Mouse (Mus musculus) MEL (cell line): Measurements from ENCODE around the gene Pak2.
A peak's percentile ranks its signal among the peaks of the same experiment; 100 is the strongest.

Source experiments
- BHLHE40 ChIP-seq: IDR thresholded peaks from 2 replicates; pipeline ENCODE4 v1.6.1; 2012; ENCODE audit warnings: low read depth, mild to moderate bottlenecking, inconsistent platforms, low read length, improper control_type of control experiment, borderline replicate concordance
- CHD2 ChIP-seq: IDR thresholded peaks from 2 replicates; pipeline ENCODE4 v1.6.1; 2011; ENCODE audit warnings: low read length, improper control_type of control experiment
- CTCF ChIP-seq, 3 experiments: IDR thresholded peaks in 2 of 3; conservative IDR thresholded peaks in 1 of 3; 2 replicates each; pipeline ENCODE4 v1.5.1; 2011 to 2012; ENCODE audit warnings: low read length in 3 of 3, low read depth in 2 of 3, mild to moderate bottlenecking in 2 of 3, improper control_type of control experiment in 1 of 3, inconsistent platforms in 1 of 3, mixed read lengths in 1 of 3, moderate library complexity in 1 of 3; ENCODE audit not compliant: control insufficient read depth in 1 of 3, insufficient read depth in 1 of 3, poor library complexity in 1 of 3, severe bottlenecking in 1 of 3
- ETS1 ChIP-seq: IDR thresholded peaks from 2 replicates; pipeline ENCODE4 v1.6.1; 2012; ENCODE audit warnings: low read depth, mild to moderate bottlenecking, inconsistent platforms, low read length, improper control_type of control experiment, moderate library complexity
- JUND ChIP-seq: IDR thresholded peaks from 2 replicates; pipeline ENCODE4 v1.6.1; 2011; ENCODE audit warnings: low read depth, mild to moderate bottlenecking, improper control_type of control experiment, low read length
- MAFK ChIP-seq: IDR thresholded peaks from 2 replicates; pipeline ENCODE4 v1.6.1; 2011; ENCODE audit warnings: low read depth, mild to moderate bottlenecking, low read length, improper control_type of control experiment, borderline replicate concordance
- MAZ ChIP-seq: IDR thresholded peaks from 2 replicates; pipeline ENCODE4 v1.6.1; 2012; ENCODE audit warnings: low read depth, mild to moderate bottlenecking, inconsistent platforms, low read length, improper control_type of control experiment
- MXI1 ChIP-seq: IDR thresholded peaks from 2 replicates; pipeline ENCODE4 v1.6.1; 2011; ENCODE audit warnings: mild to moderate bottlenecking, low read depth, low read length, improper control_type of control experiment
- POLR2AphosphoS2 ChIP-seq: IDR thresholded peaks from 2 replicates; pipeline ENCODE4 v1.6.1; 2011; ENCODE audit warnings: low read length, improper control_type of control experiment
- RCOR1 ChIP-seq: IDR thresholded peaks from 2 replicates; pipeline ENCODE4 v1.6.1; 2012; ENCODE audit warnings: low read depth, mild to moderate bottlenecking, inconsistent platforms, low read length, improper control_type of control experiment
- TAL1 ChIP-seq: IDR thresholded peaks from 2 replicates; pipeline ENCODE4 v1.6.1; 2012; ENCODE audit warnings: mild to moderate bottlenecking, inconsistent platforms, low read length, moderate library complexity, mixed read lengths
- USF1 ChIP-seq: IDR thresholded peaks from 2 replicates; pipeline ENCODE4 v1.6.1; 2014; ENCODE audit warnings: low read depth, mild to moderate bottlenecking, inconsistent platforms, low read length, improper control_type of control experiment, moderate library complexity
- USF2 ChIP-seq, 2 experiments: IDR thresholded peaks; 2 replicates each; pipeline ENCODE4 v1.6.1; 2011 to 2012; ENCODE audit warnings: improper control_type of control experiment in 2 of 2, low read length in 2 of 2, borderline replicate concordance in 1 of 2, inconsistent platforms in 1 of 2, low read depth in 1 of 2, mild to moderate bottlenecking in 1 of 2; ENCODE audit not compliant: insufficient read depth in 1 of 2
- ZC3H11A ChIP-seq: IDR thresholded peaks from 2 replicates; pipeline ENCODE4 v1.6.1; 2012; ENCODE audit warnings: low read depth, mild to moderate bottlenecking, inconsistent platforms, low read length, improper control_type of control experiment

GRCm38 (mm10) chr16:32059840-32060523, 19.2 kb downstream of the Pak2 start:
- TF ChIP-seq MAZ = no peak
- no peak for TF ChIP-seq MAFK
- TF ChIP-seq ZC3H11A = no peak
- no peak for TF ChIP-seq CTCF (IDR thresholded peaks at IDR 0.05 in 2 of 3, conservative IDR thresholded peaks at IDR 0.05 in 1 of 3; ENCODE audit: control insufficient read depth in 1 of 3, insufficient read depth in 1 of 3, low read depth in 2 of 3, low read length in 3 of 3, poor library complexity in 1 of 3, severe bottlenecking in 1 of 3)
- no peak for TF ChIP-seq JUND
- peak; percentile 38; the same call in 1 of the 2 replicates for TF ChIP-seq ETS1
- no peak for TF ChIP-seq USF1
- no peak for TF ChIP-seq BHLHE40
- TF ChIP-seq TAL1 = no peak
- TF ChIP-seq CHD2 = no peak
- no peak for TF ChIP-seq POLR2AphosphoS2
- TF ChIP-seq USF2 (IDR thresholded peaks at IDR 0.05; ENCODE audit: borderline replicate concordance in 1 of 2, insufficient read depth in 1 of 2, low read depth in 1 of 2, low read length in 2 of 2) = no peak
- 0 out of 2 replicates have a peak, but pooled peaks have one; percentile 2 for TF ChIP-seq MXI1
- no peak for TF ChIP-seq RCOR1
